Comparison of ENCODE assay signal across 9 mouse cellular contexts in genomic region chr7:29072689-29073088, GRCm38 (mm10). TPM values are rescaled to one million over a fixed set of nuclear protein-coding genes. Genes with fewer than 3 reads are reported as not detected.
DNase-seq lines count a peak whose midpoint lies in the region; ATAC-seq and TF ChIP-seq lines count a peak whose summit lies in the region.
"Had no signal": no experiment of that assay in that cellular context is flagged by ENCODE, and none has a peak within 500 bp of the region (broad histone marks: within the 10 kb centered on the region; RNA-seq: fewer than 3 reads in every experiment).

No protein-coding gene starts in this region.

- H3K9ac ChIP-seq in kidney, embryonic 16.5 days (replicated peaks; ENCODE audit: low read length) = no peak overlapping the region
- no peak overlapping the region for H3K9ac ChIP-seq in ES-Bruce4 (ENCODE audit: low read depth, poor library complexity, severe bottlenecking)
- H3K9ac ChIP-seq in midbrain, embryonic 13.5 days (replicated peaks) = no peak overlapping the region
- H3K9ac ChIP-seq: embryonic facial prominence, embryonic 12.5 days had no signal

- H3K27me3 ChIP-seq in kidney, embryonic 16.5 days (ENCODE audit: insufficient read depth, low read length) = peaks cover 41% of the 10 kb centered on the region
- no peaks in the 10 kb centered on the region for H3K27me3 ChIP-seq in ES-Bruce4 (ENCODE audit: control insufficient read depth, insufficient read depth, low read length, poor library complexity, severe bottlenecking)
- H3K27me3 ChIP-seq in midbrain, embryonic 13.5 days = peaks cover 4% of the 10 kb centered on the region

- ATAC-seq in kidney, embryonic 16.5 days (ENCODE audit: low FRiP score, low TSS enrichment) = no peak
- ATAC-seq in midbrain, embryonic 13.5 days = no peak

- no peaks in the 10 kb centered on the region for H3K9me3 ChIP-seq in kidney, embryonic 16.5 days (ENCODE audit: low read length)
- no peaks in the 10 kb centered on the region for H3K9me3 ChIP-seq in ES-Bruce4 (replicated peaks; ENCODE audit: control insufficient read depth, insufficient read depth, low read length, poor library complexity, severe bottlenecking)
- H3K9me3 ChIP-seq in midbrain, embryonic 13.5 days = no peaks in the 10 kb centered on the region
- H3K9me3 ChIP-seq: embryonic facial prominence, embryonic 12.5 days had no signal

- H3K4me3 ChIP-seq in kidney, embryonic 16.5 days (ENCODE audit: low read length) = no peak overlapping the region
- no peak overlapping the region for H3K4me3 ChIP-seq in ES-Bruce4 (ENCODE audit: low read depth, low read length)
- peak overlapping the region; percentile 45; the same call in 1 of the 2 replicates for H3K4me3 ChIP-seq in midbrain, embryonic 13.5 days (replicated peaks)
- H3K4me3 ChIP-seq: embryonic facial prominence, embryonic 12.5 days had no signal

- H3K36me3 ChIP-seq in kidney, embryonic 16.5 days (ENCODE audit: insufficient read depth, low read length) = no peaks in the 10 kb centered on the region
- H3K36me3 ChIP-seq in ES-Bruce4 (ENCODE audit: control insufficient read depth, insufficient read depth, low read length, poor library complexity, severe bottlenecking) = no peaks in the 10 kb centered on the region; the same call in 1 of the 2 replicates
- no peaks in the 10 kb centered on the region for H3K36me3 ChIP-seq in midbrain, embryonic 13.5 days
- H3K36me3 ChIP-seq: embryonic facial prominence, embryonic 12.5 days had no signal

- TF ChIP-seq POLR2A in ES-Bruce4 (IDR thresholded peaks at IDR 0.05; ENCODE audit: insufficient read depth, low read length) = no peak

- H3K4me1 ChIP-seq in kidney, embryonic 16.5 days (ENCODE audit: insufficient read depth, low read length) = peaks cover 7% of the 10 kb centered on the region; the same call in 1 of the 2 replicates
- H3K4me1 ChIP-seq in ES-Bruce4 (ENCODE audit: control insufficient read depth, insufficient read depth, low read length) = no peaks in the 10 kb centered on the region
- peaks cover 44% of the 10 kb centered on the region for H3K4me1 ChIP-seq in midbrain, embryonic 13.5 days (replicated peaks)

- no peak; the same call in 1 of the 2 replicates for TF ChIP-seq EP300 in ES-Bruce4 (IDR thresholded peaks at IDR 0.05; ENCODE audit: insufficient read depth, low read depth, low read length)

- no peak overlapping the region for H3K4me2 ChIP-seq in kidney, embryonic 16.5 days (replicated peaks; ENCODE audit: low read depth, low read length)
- H3K4me2 ChIP-seq in midbrain, embryonic 13.5 days (replicated peaks) = peak overlapping the region; percentile 71
- H3K4me2 ChIP-seq: embryonic facial prominence, embryonic 12.5 days had no signal

- WGBS in kidney, embryonic 16.5 days = 44% methylated on average over 11 of the region's 11 CpGs
- WGBS in midbrain, embryonic 13.5 days = 48% methylated on average over 11 of the region's 11 CpGs

- DNase-seq in kidney, adult 9 months = peak; percentile 16
- peak; percentile 77 for DNase-seq in embryo, embryonic 10 days (ENCODE audit: low spot score)
- peak; percentile 30 for DNase-seq in induced T-regulatory cell, adult 2 months (ENCODE audit: low read depth)
- DNase-seq in ovary, postnatal 36 days (ENCODE audit: low spot score) = no peak
- no peak for DNase-seq in spleen, adult 12 weeks (ENCODE audit: low spot score)

- TF ChIP-seq CTCF in ES-Bruce4 (IDR thresholded peaks at IDR 0.05; ENCODE audit: low read depth, low read length) = peak; percentile 90

- no peak overlapping the region for H3K27ac ChIP-seq in kidney, embryonic 16.5 days (ENCODE audit: low read length)
- no peak overlapping the region for H3K27ac ChIP-seq in ES-Bruce4 (ENCODE audit: insufficient read depth, low read length)
- H3K27ac ChIP-seq in midbrain, embryonic 13.5 days = peak overlapping the region; percentile 91; the same call in 1 of the 2 replicates
- H3K27ac ChIP-seq: embryonic facial prominence, embryonic 12.5 days had no signal

RNA-seq across cellular contexts. Expression of gene Ryr1, which starts 52.3 kb away (rescaled TPM):
- 0.97 and 1.4 TPM in 2 replicates for polyA plus RNA-seq in kidney, embryonic 16.5 days (2015; fragmentation: Nextera tagmentation; extraction: Ambion mirVana)
- 8.4 and 10.3 TPM in 2 replicates for polyA plus RNA-seq in ES-Bruce4 (2011; ENCODE audit: insufficient read depth, insufficient read length, low read depth, missing spikeins)
- 8.5 and 9.0 TPM in 2 replicates for polyA plus RNA-seq in midbrain, embryonic 13.5 days (2015; fragmentation: Nextera tagmentation; extraction: Ambion mirVana)

Comparison
In these comparisons a context has a peak if more than half of its experiments do, and no peak if none do; other contexts are left out.
1. DNase-seq: peak in kidney, adult 9 months (single experiment), embryo, embryonic 10 days (single experiment) and induced T-regulatory cell, adult 2 months (single experiment); none in ovary, postnatal 36 days (single experiment) and spleen, adult 12 weeks (single experiment).